Mouse (Mus musculus) adipocyte (in vitro differentiated cells): ENCODE measurements around the gene Rps18.
A peak's percentile ranks its signal among the peaks of the same experiment; 100 is the strongest.
"Not testable (repeated sequence)": the region's sequence is repeated elsewhere in the genome, so short reads cannot be mapped to it uniquely, and the experiment has no call there.

Experiments used
- DNase-seq: peaks from one replicate; pipeline ENCODE4 v3.0.0-alpha.2; 2016; ENCODE audit warnings: low spot score

Gene Rps18

GRCm38 (mm10) chr17:33955555-33956214 is at the start of gene Rps18, which contains the start of gene Vps52:
Gene Rps18, minus strand, starts transcription at chr17:33956001.
Gene Vps52, plus strand, starts transcription at chr17:33955812.
- DNase-seq: peak; percentile 97

GRCm38 (mm10) chr17:34003426-34003825 is 47.6 kb upstream of the Rps18 start:
- no peak for DNase-seq

GRCm38 (mm10) chr17:34000796-34001195 is 45.0 kb upstream of the Rps18 start:
- DNase-seq: not testable (repeated sequence)

- DNase-seq: peak; percentile 89
Observed at GRCm38 (mm10) chr17:34000150-34000537, 44.3 kb upstream of the Rps18 start, which contains the start of gene H2-K1. Gene H2-K1, minus strand, starts transcription at chr17:34000347.

GRCm38 (mm10) chr17:33999341-34000149 is 43.7 kb upstream of the Rps18 start:
- no peak for DNase-seq

GRCm38 (mm10) chr17:33998697-33999096 is 42.9 kb upstream of the Rps18 start:
- not testable (repeated sequence) for DNase-seq

- DNase-seq: not testable (repeated sequence)
Observed at GRCm38 (mm10) chr17:33997025-33997424, 41.2 kb upstream of the Rps18 start.

GRCm38 (mm10) chr17:33995651-33996050 is 39.9 kb upstream of the Rps18 start:
- no peak for DNase-seq

- no peak for DNase-seq
Observed at GRCm38 (mm10) chr17:33994959-33995358, 39.2 kb upstream of the Rps18 start.

- DNase-seq: peak; percentile 81
Observed at GRCm38 (mm10) chr17:33991788-33992664, 36.2 kb upstream of the Rps18 start.

- not testable (repeated sequence) for DNase-seq
Observed at GRCm38 (mm10) chr17:33982136-33982535, 26.3 kb upstream of the Rps18 start.

GRCm38 (mm10) chr17:33981192-33981909 is 25.6 kb upstream of the Rps18 start:
- not testable (repeated sequence) for DNase-seq

GRCm38 (mm10) chr17:33980181-33981035 is 24.6 kb upstream of the Rps18 start:
- no peak for DNase-seq

- no peak for DNase-seq
Observed at GRCm38 (mm10) chr17:33979512-33980050, 23.8 kb upstream of the Rps18 start.

GRCm38 (mm10) chr17:33978631-33979031 is 22.8 kb upstream of the Rps18 start:
- no peak for DNase-seq

- DNase-seq: no peak
Observed at GRCm38 (mm10) chr17:33977861-33978557, 22.2 kb upstream of the Rps18 start.

- no peak for DNase-seq
Observed at GRCm38 (mm10) chr17:33973572-33973971, 17.8 kb upstream of the Rps18 start.

- DNase-seq: peak; percentile 71
Observed at GRCm38 (mm10) chr17:33972691-33973090, 16.9 kb upstream of the Rps18 start.

GRCm38 (mm10) chr17:33969394-33969793 is 13.6 kb upstream of the Rps18 start:
- DNase-seq: no peak

- DNase-seq: peak; percentile 80
Observed at GRCm38 (mm10) chr17:33968927-33969326, 13.1 kb upstream of the Rps18 start.
